Mouse (Mus musculus) lung, embryonic 16.5 days (tissue): ENCODE measurements around the gene Mob2. TPM values are rescaled to one million over a fixed set of nuclear protein-coding genes. Genes with fewer than 3 reads are reported as not detected.

Experiments used
- ATAC-seq: fragments of 200-750 bp; cut with Nextera tagmentation; 2 replicates; pipeline ENCODE4 v1.8.0; 2017; ENCODE audit warnings: low read depth, mild to moderate bottlenecking, moderate library complexity
- H3K27ac ChIP-seq: fragments of 300-500 bp; sonication (generic); 2 replicates; pipeline ENCODE4 v1.5.1; 2014; ENCODE audit warnings: mild to moderate bottlenecking, control low read depth, low read length
- H3K27me3 ChIP-seq: fragments of 300-500 bp; sonication (generic); 2 replicates; pipeline ENCODE4 v1.6.1; 2014; ENCODE audit warnings: low read depth, low read length, mixed read lengths; ENCODE audit not compliant: control insufficient read depth, insufficient read depth
- H3K36me3 ChIP-seq: fragments of 300-500 bp; sonication (generic); 2 replicates; pipeline ENCODE4 v1.6.1; 2014; ENCODE audit warnings: low read length; ENCODE audit not compliant: control insufficient read depth, insufficient read depth
- H3K4me1 ChIP-seq: fragments of 300-500 bp; sonication (generic); replicated peaks from 2 replicates; pipeline ENCODE4 v1.6.1; 2014; ENCODE audit warnings: low read length, mixed read lengths; ENCODE audit not compliant: control insufficient read depth, insufficient read depth
- H3K4me2 ChIP-seq: fragments of 300-500 bp; sonication (generic); 2 replicates; pipeline ENCODE4 v1.6.1; 2014; ENCODE audit warnings: low read depth, low read length, control low read depth
- H3K4me3 ChIP-seq: fragments of 300-500 bp; sonication (generic); 2 replicates; pipeline ENCODE4 v1.5.1; 2014; ENCODE audit warnings: mild to moderate bottlenecking, low read length, control low read depth
- H3K9ac ChIP-seq: fragments of 300-500 bp; sonication (generic); 2 replicates; pipeline ENCODE4 v1.6.1; 2014; ENCODE audit warnings: low read length, control low read depth
- H3K9me3 ChIP-seq: fragments of 300-500 bp; sonication (generic); 2 replicates; pipeline ENCODE4 v1.6.1; 2016; ENCODE audit warnings: low read length; ENCODE audit not compliant: control insufficient read depth
- WGBS: fragments of 180-500 bp; shearing (Covaris S2); extraction: QIAGEN DNeasy Blood & Tissue Kit; methylation state at CpG from one replicate; pipeline ENCODE4 v1.1.7; 2014; 5-methylcytosine and 5-hydroxymethylcytosine counted together
- polyA plus RNA-seq: library from polyadenylated mRNA; unstranded; fragments of >200 nt; fragmentation: Nextera tagmentation; extraction: Ambion mirVana; gene quantifications from 2 replicates; pipeline ENCODE4 v1.2.1, GENCODE M21; 2015

The Mob2 gene
- 76.3 and 83.9 TPM in 2 replicates for polyA plus RNA-seq

DNA sequence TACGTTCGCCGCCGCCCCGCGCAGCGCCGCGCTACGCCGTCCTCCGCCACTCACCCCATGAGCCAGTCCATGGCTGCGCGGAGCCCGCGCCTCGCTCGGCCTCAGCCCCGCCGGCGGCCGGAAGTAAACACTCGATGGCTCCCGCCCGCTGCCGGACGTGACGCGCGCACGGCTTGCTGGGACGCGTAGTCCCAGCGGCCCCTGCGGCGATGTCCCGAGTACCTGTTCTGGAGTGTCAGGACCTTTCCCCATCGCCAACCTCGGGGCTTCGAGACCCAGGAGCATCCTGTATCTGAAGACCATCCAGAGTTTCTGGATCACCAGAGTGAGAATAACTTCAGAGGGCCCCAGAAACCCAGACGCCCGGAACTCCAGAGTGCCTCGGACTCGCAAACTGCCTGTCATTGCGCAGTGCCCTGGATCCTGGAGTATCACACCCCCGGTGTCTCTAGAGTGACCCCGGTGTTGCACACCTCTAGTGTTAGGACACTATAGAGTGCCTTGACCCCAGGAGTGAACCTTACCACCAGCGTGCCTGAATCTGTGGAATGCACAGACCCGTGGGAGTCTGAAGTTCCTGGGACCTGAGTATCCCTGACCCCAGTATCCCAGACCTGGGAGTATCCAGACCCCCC lies at the start of gene Mob2:
TSS of gene Mob2 (minus strand) at position 135 of the 635 bp plus-strand sequence.
- peak within 1 kb of the TSS; percentile 93 for H3K9ac ChIP-seq
- H3K4me1 ChIP-seq: peaks cover 15% of the 10 kb centered on the region
- WGBS: under 1% methylated on average over 49 of the region's 49 CpGs
- no peaks in the 10 kb centered on the region for H3K9me3 ChIP-seq
- H3K36me3 ChIP-seq: no peaks in the 10 kb centered on the region; the same call in 1 of the 2 replicates
- peak; percentile 97 for ATAC-seq
- H3K27me3 ChIP-seq: no peaks in the 10 kb centered on the region
- peak within 1 kb of the TSS; percentile 88 for H3K4me2 ChIP-seq
- H3K4me3 ChIP-seq: peak within 1 kb of the TSS; percentile 81
- peak within 1 kb of the TSS; percentile 76 for H3K27ac ChIP-seq

DNA sequence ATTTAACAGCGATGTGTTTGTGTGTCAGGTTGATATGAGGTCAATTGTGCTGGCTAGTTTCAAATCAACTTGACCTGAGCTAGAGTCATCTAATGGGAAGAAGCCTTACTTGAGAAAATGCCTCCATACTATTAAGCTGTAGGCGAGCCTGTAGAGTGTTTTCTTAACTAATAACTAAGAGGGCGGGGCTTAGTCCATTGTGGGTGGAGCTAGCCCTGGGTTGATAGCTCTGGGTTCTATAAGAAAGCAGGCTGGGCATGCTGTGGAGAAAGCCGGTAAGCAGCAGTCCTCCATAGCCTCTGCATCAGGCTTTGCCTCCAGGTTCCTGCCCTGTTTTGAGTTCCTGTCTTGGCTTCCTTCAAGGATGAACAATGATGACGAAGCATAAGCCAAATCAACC lies 43.9 kb upstream of the Mob2 start:
- H3K4me3 ChIP-seq: no peak overlapping the region
- 43% methylated on average over 5 of the region's 5 CpGs for WGBS
- no peaks in the 10 kb centered on the region for H3K27me3 ChIP-seq
- ATAC-seq: no peak
- no peaks in the 10 kb centered on the region for H3K36me3 ChIP-seq
- H3K27ac ChIP-seq: no peak overlapping the region
- no peaks in the 10 kb centered on the region for H3K4me1 ChIP-seq
- no peak overlapping the region for H3K4me2 ChIP-seq
- H3K9ac ChIP-seq: no peak overlapping the region
- no peaks in the 10 kb centered on the region for H3K9me3 ChIP-seq

DNA sequence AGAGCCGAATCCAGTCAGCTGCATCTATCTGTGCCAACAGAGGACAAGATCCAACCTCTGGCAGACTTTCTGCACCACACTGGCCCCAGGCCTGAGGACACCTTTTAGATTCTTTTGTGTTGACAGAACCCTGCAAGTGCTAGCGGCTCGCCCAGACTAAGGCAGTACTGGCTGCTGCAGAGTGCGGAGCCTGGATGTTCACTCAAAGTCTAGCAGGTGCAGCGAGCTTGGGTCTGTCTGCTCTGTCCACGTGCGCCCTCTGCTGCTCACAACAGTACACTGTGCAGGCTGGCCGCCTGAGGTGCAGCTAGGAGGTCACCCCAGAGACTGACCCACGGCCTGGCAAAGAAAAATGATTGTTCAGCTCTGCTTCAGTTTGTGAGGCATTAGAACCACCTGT lies 36.9 kb upstream of the Mob2 start:
- H3K9me3 ChIP-seq: no peaks in the 10 kb centered on the region
- H3K4me1 ChIP-seq: peaks cover 2% of the 10 kb centered on the region; the same call in 1 of the 2 replicates
- peaks cover 48% of the 10 kb centered on the region for H3K27me3 ChIP-seq
- H3K4me2 ChIP-seq: no peak overlapping the region
- ATAC-seq: peak; percentile 56; the same call in 1 of the 2 replicates
- H3K9ac ChIP-seq: no peak overlapping the region
- 8% methylated on average over 9 of the region's 9 CpGs for WGBS
- no peak overlapping the region for H3K27ac ChIP-seq
- no peaks in the 10 kb centered on the region for H3K36me3 ChIP-seq
- H3K4me3 ChIP-seq: no peak overlapping the region

DNA sequence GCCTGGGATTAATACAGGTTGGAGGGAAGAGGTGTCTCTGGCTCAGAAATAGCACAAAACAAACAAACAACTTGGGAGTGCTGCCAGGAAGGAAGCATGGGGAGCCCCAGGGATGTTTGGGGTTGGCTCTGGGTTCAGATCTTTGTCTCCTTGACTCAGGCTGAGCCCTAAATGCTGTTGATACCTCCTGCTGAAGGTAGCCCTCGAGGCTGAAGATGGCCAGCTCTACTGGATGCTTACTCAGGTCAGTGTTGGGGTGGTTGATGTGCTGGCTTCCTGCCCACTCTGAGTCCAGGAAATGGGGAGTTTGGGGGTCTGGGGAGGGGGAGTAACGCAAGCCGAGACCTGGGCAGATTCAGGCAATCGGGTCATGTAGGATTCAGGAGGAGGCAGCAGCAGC lies 35.8 kb upstream of the Mob2 start:
- 59% methylated on average over 4 of the region's 4 CpGs for WGBS
- no peak for ATAC-seq
- Histone ChIP-seq H3K36me3 (no peaks in the 10 kb centered on the region), H3K4me2 (no peak overlapping the region), H3K4me3 (no peak overlapping the region), H3K27ac (no peak overlapping the region), H3K9ac (no peak overlapping the region), H3K27me3 (peaks cover 50% of the 10 kb centered on the region), H3K9me3 (no peaks in the 10 kb centered on the region), H3K4me1 (peaks cover 2% of the 10 kb centered on the region; the same call in 1 of the 2 replicates)

DNA sequence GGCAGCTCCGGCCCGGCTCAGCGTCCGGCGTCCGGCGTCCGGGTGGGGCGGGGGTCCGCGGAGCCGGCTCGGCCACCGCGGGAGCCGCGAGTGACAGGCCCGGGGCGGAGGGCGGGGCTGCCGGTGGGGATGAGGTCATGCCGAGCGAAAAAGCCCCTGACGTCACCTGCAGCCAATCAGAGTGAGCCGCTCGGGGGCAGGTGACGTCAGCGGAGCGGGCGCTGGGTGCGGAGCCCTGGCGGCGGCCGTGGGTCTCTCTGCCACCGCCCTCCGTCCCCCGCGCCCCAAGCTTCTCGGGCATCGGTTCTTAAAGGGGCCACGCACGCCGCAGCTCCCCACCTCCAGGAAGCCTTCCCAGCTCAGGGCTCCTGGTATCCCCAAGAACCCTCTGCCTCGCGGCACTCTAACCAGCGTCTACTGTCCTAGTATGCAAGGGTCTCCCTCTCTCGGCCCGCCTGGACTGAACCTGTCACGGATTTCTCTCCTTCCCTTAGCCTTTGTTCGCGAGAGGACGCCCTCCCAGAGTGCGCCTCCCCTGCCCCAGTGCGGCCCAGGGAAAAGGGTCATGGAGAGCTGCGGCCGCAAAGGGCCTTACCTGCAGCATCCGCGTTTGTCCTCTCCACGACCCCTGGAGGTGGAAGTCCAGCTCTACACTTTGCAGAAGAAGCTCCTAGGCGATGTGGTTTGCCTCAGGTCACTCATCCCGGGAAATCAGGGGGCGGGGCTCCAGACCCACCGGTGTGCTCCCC lies 34.5 kb upstream of the Mob2 start, which contains the start of gene Dusp8:
TSS of gene Dusp8 (minus strand) at position 661 of the 749 bp plus-strand sequence.
- Histone ChIP-seq H3K4me1 (peaks cover 2% of the 10 kb centered on the region; the same call in 1 of the 2 replicates), H3K27ac (0 out of 2 replicates have a peak within 1 kb of the TSS, but pooled peaks have one; percentile 10), H3K4me3 (peak within 1 kb of the TSS; percentile 72), H3K36me3 (no peaks in the 10 kb centered on the region), H3K27me3 (peaks cover 54% of the 10 kb centered on the region), H3K4me2 (peak within 1 kb of the TSS; percentile 98), H3K9ac (peak within 1 kb of the TSS; percentile 78), H3K9me3 (no peaks in the 10 kb centered on the region)
- ATAC-seq: peak; percentile 89
- under 1% methylated on average over 54 of the region's 63 CpGs for WGBS

DNA sequence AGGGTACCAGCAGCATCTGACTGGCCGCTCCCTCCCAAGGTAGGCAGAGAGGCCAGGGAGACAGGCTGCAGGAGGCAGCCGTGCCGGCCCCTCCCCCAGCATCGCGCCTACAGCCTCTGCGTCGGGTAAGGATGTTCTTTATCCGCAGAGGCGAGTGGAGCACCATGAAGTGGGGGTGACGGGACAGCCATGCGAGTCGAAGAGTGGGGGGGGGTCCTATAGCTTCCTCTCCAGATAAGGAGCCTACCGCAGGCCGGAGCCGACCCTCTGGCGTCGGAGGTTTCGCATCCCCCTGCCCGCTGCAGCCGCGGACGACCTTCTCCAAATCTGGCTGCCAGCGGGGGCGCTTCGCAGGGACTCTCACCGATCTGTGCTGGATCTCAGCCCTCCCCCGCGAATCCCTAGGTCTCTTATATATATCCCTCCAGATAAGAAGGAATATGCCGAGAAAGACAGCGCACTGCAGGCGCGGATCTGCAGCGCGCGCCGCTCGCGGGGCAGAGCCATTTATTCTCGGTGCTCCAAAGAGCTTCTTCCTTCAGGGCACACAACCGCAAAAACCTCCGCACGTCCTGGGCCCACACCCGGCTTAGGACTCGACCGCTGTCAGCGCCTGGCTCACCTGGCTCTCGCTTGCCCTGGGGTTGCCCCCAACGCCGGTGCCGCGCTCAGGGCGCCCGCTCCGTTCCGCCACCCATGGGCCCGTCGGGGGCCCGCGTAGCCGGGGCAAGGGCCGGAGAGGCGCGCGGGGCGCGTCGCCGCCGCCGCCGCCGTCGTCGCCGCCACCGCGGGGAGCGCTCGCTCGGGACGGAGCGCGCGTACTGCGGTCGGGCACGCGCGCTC lies 33.7 kb upstream of the Mob2 start:
- WGBS: under 1% methylated on average over 82 of the region's 89 CpGs
- Histone ChIP-seq H3K4me3 (peak overlapping the region; percentile 72), H3K9ac (peak overlapping the region; percentile 78), H3K27ac (0 out of 2 replicates have a peak overlapping the region, but pooled peaks have one; percentile 10), H3K4me1 (peaks cover 2% of the 10 kb centered on the region; the same call in 1 of the 2 replicates), H3K9me3 (no peaks in the 10 kb centered on the region), H3K36me3 (no peaks in the 10 kb centered on the region), H3K27me3 (peaks cover 54% of the 10 kb centered on the region), H3K4me2 (peak overlapping the region; percentile 98)
- ATAC-seq: peak; percentile 51

DNA sequence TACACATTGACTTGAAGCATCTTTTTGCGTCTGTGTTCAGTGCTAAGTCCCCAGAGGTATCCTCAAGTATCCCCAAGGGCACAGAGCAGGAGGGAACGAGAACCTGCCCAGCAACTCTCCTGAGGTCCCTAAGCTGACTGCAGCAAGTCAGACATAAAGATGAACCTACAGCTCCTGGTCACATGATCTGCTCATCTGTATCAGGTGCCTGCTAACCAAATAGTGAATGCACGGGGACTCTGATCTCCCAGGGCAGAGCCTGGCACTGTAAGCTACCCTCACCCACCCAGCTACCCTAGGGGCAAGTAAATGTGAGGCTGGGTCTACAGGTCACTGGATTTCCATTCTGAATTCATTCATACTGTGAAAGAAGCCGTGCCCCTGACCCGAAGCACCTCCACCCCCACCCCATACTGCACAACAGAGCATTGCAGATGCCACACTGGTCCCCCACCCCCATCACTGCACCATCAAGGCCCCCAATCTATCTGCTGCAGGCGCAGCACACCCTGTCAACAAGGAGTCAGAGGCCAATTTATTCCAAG lies 32.9 kb upstream of the Mob2 start:
- Histone ChIP-seq H3K4me1 (peaks cover 2% of the 10 kb centered on the region; the same call in 1 of the 2 replicates), H3K36me3 (no peaks in the 10 kb centered on the region), H3K9ac (no peak overlapping the region), H3K27me3 (peaks cover 56% of the 10 kb centered on the region), H3K9me3 (no peaks in the 10 kb centered on the region), H3K4me2 (peak overlapping the region; percentile 98), H3K27ac (no peak overlapping the region), H3K4me3 (peak overlapping the region; percentile 72)
- ATAC-seq: no peak
- WGBS: 31% methylated on average over 6 of the region's 6 CpGs

DNA sequence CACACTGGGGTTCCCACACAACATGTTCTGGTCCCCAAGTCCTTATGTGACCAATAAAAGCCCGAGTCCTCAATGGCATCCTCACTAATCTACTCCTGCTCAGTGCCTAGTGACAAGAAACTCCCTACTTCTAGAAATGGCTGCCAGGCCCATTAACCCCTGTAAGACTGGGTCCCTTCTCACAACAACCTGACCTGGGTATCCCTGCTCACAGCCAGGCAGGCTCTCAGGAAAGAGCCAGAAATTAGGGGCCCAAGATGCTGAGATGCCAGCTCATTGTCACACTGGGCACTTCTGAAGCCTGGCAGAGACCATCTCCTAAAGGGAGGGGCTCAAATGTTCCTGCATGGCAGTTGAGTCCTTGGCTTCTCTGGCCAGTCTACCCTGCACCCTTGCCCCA lies 32.1 kb upstream of the Mob2 start:
- H3K27me3 ChIP-seq: peaks cover 57% of the 10 kb centered on the region
- WGBS: 65% methylated on average over 1 of the region's 1 CpGs

More for the DNA sequence above, 32.1 kb upstream of the Mob2 start:
- Histone ChIP-seq H3K36me3 (no peaks in the 10 kb centered on the region), H3K9ac (no peak overlapping the region), H3K27ac (no peak overlapping the region), H3K4me1 (peaks cover 2% of the 10 kb centered on the region; the same call in 1 of the 2 replicates), H3K9me3 (no peaks in the 10 kb centered on the region), H3K4me3 (no peak overlapping the region), H3K4me2 (no peak overlapping the region)
- ATAC-seq: no peak
